In the genomic region with DNA sequence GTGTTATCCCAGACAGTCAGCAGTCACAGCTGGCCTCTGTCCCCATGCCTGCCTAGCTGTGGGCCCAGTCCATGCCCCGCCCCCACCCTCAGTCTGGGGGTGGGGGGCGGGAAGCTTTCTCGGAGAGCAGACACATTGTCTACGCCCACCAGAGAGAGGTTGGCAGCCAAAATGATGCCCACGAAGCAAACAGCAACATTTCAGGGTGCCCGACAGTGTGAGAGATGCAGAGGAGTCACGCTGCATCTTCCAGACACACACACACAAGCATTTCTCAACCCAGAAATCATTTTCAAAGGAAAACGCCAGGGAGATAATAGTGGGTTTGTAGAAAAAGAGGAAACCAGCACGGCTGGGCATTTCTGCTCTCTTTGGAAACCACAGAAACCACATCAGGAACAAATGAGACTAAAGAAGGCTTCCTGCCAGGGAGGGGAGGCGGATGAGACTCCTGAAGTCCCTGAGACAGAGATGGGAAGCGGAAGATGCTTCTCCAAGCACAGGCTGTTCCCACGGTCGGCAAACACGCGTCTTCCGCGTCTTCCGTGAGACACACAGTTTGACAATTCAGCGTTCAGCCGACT, we compare ENCODE assay signal across 8 mouse cellular contexts.
DNase-seq lines count a peak whose midpoint lies in the region; ATAC-seq and TF ChIP-seq lines count a peak whose summit lies in the region.

No protein-coding gene starts in this region.

- no peaks in the 10 kb centered on the region; the same call in 1 of the 2 replicates for H3K27me3 ChIP-seq in kidney, embryonic 16.5 days (ENCODE audit: insufficient read depth, low read length)
- no peaks in the 10 kb centered on the region for H3K27me3 ChIP-seq in heart, postnatal 0 days (ENCODE audit: control insufficient read depth, insufficient read depth, low read length)

- peak overlapping the region; percentile 34 for H3K4me2 ChIP-seq in kidney, embryonic 16.5 days (replicated peaks; ENCODE audit: low read depth, low read length)
- H3K4me2 ChIP-seq in heart, postnatal 0 days (ENCODE audit: low read depth, low read length), result peak overlapping the region; percentile 31

- no peak for TF ChIP-seq EP300 in heart, postnatal 0 days (IDR thresholded peaks at IDR 0.05; ENCODE audit: low read depth)

- no peaks in the 10 kb centered on the region for H3K36me3 ChIP-seq in kidney, embryonic 16.5 days (ENCODE audit: insufficient read depth, low read length)
- no peaks in the 10 kb centered on the region for H3K36me3 ChIP-seq in heart, postnatal 0 days (replicated peaks; ENCODE audit: control insufficient read depth, insufficient read depth, low read length)

- TF ChIP-seq CTCF in heart, postnatal 0 days (IDR thresholded peaks at IDR 0.05; ENCODE audit: low read depth), result no peak
- no peak for TF ChIP-seq CTCF in olfactory bulb, adult 2 months (IDR thresholded peaks at IDR 0.05; ENCODE audit: insufficient read depth, low read depth, low read length)

- H3K4me3 ChIP-seq in kidney, embryonic 16.5 days (ENCODE audit: low read length), result peak overlapping the region; percentile 11; the same call in 1 of the 2 replicates
- H3K4me3 ChIP-seq in heart, postnatal 0 days (ENCODE audit: low read depth, low read length), result no peak overlapping the region
- peak overlapping the region; percentile 44 for H3K4me3 ChIP-seq in olfactory bulb, adult 2 months (ENCODE audit: insufficient read depth, low read depth, low read length)

- ATAC-seq in kidney, embryonic 16.5 days (ENCODE audit: low FRiP score, low TSS enrichment), result no peak
- ATAC-seq in heart, postnatal 0 days (ENCODE audit: insufficient read depth, low read depth), result no peak

- intact Hi-C loops in gastrocnemius, postnatal 36 days (cut with DNase I), result no loop called here

- TF ChIP-seq POLR2A in olfactory bulb, adult 2 months (IDR thresholded peaks at IDR 0.05; ENCODE audit: insufficient read depth, low read depth, low read length), result no peak

- peaks cover 6% of the 10 kb centered on the region; the same call in 1 of the 2 replicates for H3K9me3 ChIP-seq in kidney, embryonic 16.5 days (ENCODE audit: low read length)
- H3K9me3 ChIP-seq in heart, postnatal 0 days (replicated peaks; ENCODE audit: control insufficient read depth, low read length), result no peaks in the 10 kb centered on the region

- no peak overlapping the region for H3K9ac ChIP-seq in kidney, embryonic 16.5 days (replicated peaks; ENCODE audit: low read length)
- no peak overlapping the region for H3K9ac ChIP-seq in heart, postnatal 0 days (replicated peaks; ENCODE audit: low read depth, low read length)

- 0 out of 2 replicates have a peak, but pooled peaks cover 4% of the 10 kb centered on the region for H3K4me1 ChIP-seq in kidney, embryonic 16.5 days (ENCODE audit: insufficient read depth, low read length)
- no peaks in the 10 kb centered on the region for H3K4me1 ChIP-seq in heart, postnatal 0 days (ENCODE audit: control insufficient read depth, insufficient read depth)
- H3K4me1 ChIP-seq in olfactory bulb, adult 2 months (ENCODE audit: control insufficient read depth, insufficient read depth, low read length), result peaks cover 20% of the 10 kb centered on the region

- H3K27ac ChIP-seq in kidney, embryonic 16.5 days (ENCODE audit: low read length), result no peak overlapping the region
- H3K27ac ChIP-seq in heart, postnatal 0 days (ENCODE audit: low read depth), result no peak overlapping the region
- H3K27ac ChIP-seq in olfactory bulb, adult 2 months (ENCODE audit: insufficient read depth, low read depth, low read length), result peak overlapping the region; percentile 66

- no peak for DNase-seq in kidney, postnatal 10 days
- DNase-seq in brain, embryonic 18.5 days (ENCODE audit: low read depth, low spot score), result peak; percentile 32
- DNase-seq in heart, postnatal 0 days (ENCODE audit: low spot score), result no peak
- peak; percentile 19 to 78 for DNase-seq in left cerebral cortex, adult 8-10 months (ENCODE audit: low spot score in 2 of 2)
- DNase-seq in urinary bladder, adult 2 months (ENCODE audit: low spot score), result no peak
- no peak for DNase-seq in gastrocnemius, postnatal 36 days

- WGBS in kidney, embryonic 16.5 days, result 63% methylated on average over 20 of the region's 20 CpGs
- 54% methylated on average over 20 of the region's 20 CpGs for WGBS in heart, postnatal 0 days
- 6% methylated on average over 20 of the region's 20 CpGs for whole genome bisulfite sequencing in olfactory bulb, adult 2 months

Comparison
In these comparisons a context has a peak if more than half of its experiments do, and no peak if none do; other contexts are left out.
1. DNase-seq: peak in brain, embryonic 18.5 days (single experiment) and left cerebral cortex, adult 8-10 months (2 of 2); none in kidney, postnatal 10 days (single experiment), heart, postnatal 0 days (single experiment), urinary bladder, adult 2 months (single experiment) and gastrocnemius, postnatal 36 days (0 of 2).